Mouse (Mus musculus) kidney, postnatal 0 days (tissue): ENCODE results near the gene Fstl4. TPM values are rescaled to one million over a fixed set of nuclear protein-coding genes. Genes with fewer than 3 reads are reported as not detected.

Experiments used
- ATAC-seq: fragments of 200-750 bp; cut with Nextera tagmentation; replicated peaks from 2 replicates; pipeline ENCODE4 v1.8.0; 2017; ENCODE audit warnings: low read depth, moderate number of reproducible peaks, moderate TSS enrichment, moderate library complexity; ENCODE audit not compliant: low FRiP score
- DNase-seq: peaks from one replicate; pipeline ENCODE4 v3.0.0-alpha.2; 2016; ENCODE audit warnings: low spot score
- H3K27ac ChIP-seq: fragments of 300-500 bp; sonication (generic); 2 replicates; pipeline ENCODE4 v1.5.1; 2014; ENCODE audit warnings: mild to moderate bottlenecking
- H3K27me3 ChIP-seq: fragments of 300-500 bp; sonication (generic); 2 replicates; pipeline ENCODE4 v1.6.1; 2014; ENCODE audit warnings: low read length, mixed read lengths; ENCODE audit not compliant: insufficient read depth
- H3K36me3 ChIP-seq: fragments of 300-500 bp; sonication (generic); 2 replicates; pipeline ENCODE4 v1.6.1; 2014; ENCODE audit warnings: low read length, mixed read lengths; ENCODE audit not compliant: insufficient read depth
- H3K4me1 ChIP-seq: fragments of 300-500 bp; sonication (generic); replicated peaks from 2 replicates; pipeline ENCODE4 v1.6.1; 2014; ENCODE audit warnings: antibody characterized with exemption, low read length, mixed read lengths; ENCODE audit not compliant: insufficient read depth
- H3K4me2 ChIP-seq: fragments of 300-500 bp; sonication (generic); 2 replicates; pipeline ENCODE4 v1.6.1; 2014; ENCODE audit warnings: mild to moderate bottlenecking, low read length, moderate library complexity, mixed read lengths
- H3K4me3 ChIP-seq: fragments of 300-500 bp; sonication (generic); replicated peaks from 2 replicates; pipeline ENCODE4 v1.5.1; 2014; ENCODE audit warnings: low read depth, low read length
- H3K9ac ChIP-seq: fragments of 300-500 bp; sonication (generic); 2 replicates; pipeline ENCODE4 v1.6.1; 2014; ENCODE audit warnings: low read depth, low read length
- H3K9me3 ChIP-seq: fragments of 300-500 bp; sonication (generic); replicated peaks from 2 replicates; pipeline ENCODE4 v1.6.1; 2016; ENCODE audit warnings: low read length, inconsistent platforms, mixed read lengths
- CTCF ChIP-seq: IDR thresholded peaks from 2 replicates; pipeline ENCODE4 v1.5.1; 2016; ENCODE audit warnings: antibody characterized with exemption, low read depth, mild to moderate bottlenecking, moderate library complexity
- WGBS: fragments of 180-500 bp; shearing (Covaris S2); extraction: QIAGEN DNeasy Blood & Tissue Kit; methylation state at CpG from one replicate; pipeline ENCODE4 v1.1.7; 2014; 5-methylcytosine and 5-hydroxymethylcytosine counted together
- polyA plus RNA-seq: library from polyadenylated mRNA; unstranded; fragments of >200 nt; fragmentation: Nextera tagmentation; extraction: Ambion mirVana; gene quantifications from 2 replicates; pipeline ENCODE4 v1.2.1, GENCODE M21; 2015

Fstl4 gene
- polyA plus RNA-seq, 1 experiment from 2014 or later: 0.47 TPM

GRCm38 (mm10) chr11:52996434-52997093 is 232.1 kb downstream of the Fstl4 start:
- no peaks in the 10 kb centered on the region for H3K9me3 ChIP-seq
- TF ChIP-seq CTCF: no peak
- H3K4me3 ChIP-seq: no peak overlapping the region
- WGBS: 49% methylated on average over 16 of the region's 16 CpGs
- no peak overlapping the region for H3K4me2 ChIP-seq
- H3K9ac ChIP-seq: no peak overlapping the region
- no peaks in the 10 kb centered on the region for H3K4me1 ChIP-seq
- H3K27me3 ChIP-seq: no peaks in the 10 kb centered on the region
- ATAC-seq (no peak), DNase-seq (no peak)
- no peak overlapping the region for H3K27ac ChIP-seq
- H3K36me3 ChIP-seq: no peaks in the 10 kb centered on the region

- ATAC-seq (no peak), DNase-seq (no peak)
- 47% methylated on average over 4 of the region's 4 CpGs for WGBS
Measured at GRCm38 (mm10) chr11:52997421-52997820, 233.0 kb downstream of the Fstl4 start.

GRCm38 (mm10) chr11:53000226-53000625 is 235.8 kb downstream of the Fstl4 start:
- Histone ChIP-seq H3K4me1 (no peaks in the 10 kb centered on the region), H3K9me3 (no peaks in the 10 kb centered on the region), H3K4me3 (no peak overlapping the region), H3K27ac (no peak overlapping the region), H3K4me2 (no peak overlapping the region), H3K9ac (no peak overlapping the region), H3K36me3 (no peaks in the 10 kb centered on the region), H3K27me3 (peaks cover 4% of the 10 kb centered on the region; the same call in 1 of the 2 replicates)
- TF ChIP-seq CTCF: no peak
- DNase-seq (no peak), ATAC-seq (no peak)
- WGBS: 92% methylated on average over 11 of the region's 11 CpGs

More at GRCm38 (mm10) chr11:52997421-52997820, 233.0 kb downstream of the Fstl4 start:
- H3K4me3 ChIP-seq: no peak overlapping the region
- H3K9ac ChIP-seq: no peak overlapping the region
- H3K4me1 ChIP-seq: no peaks in the 10 kb centered on the region
- peaks cover 4% of the 10 kb centered on the region; the same call in 1 of the 2 replicates for H3K27me3 ChIP-seq
- no peaks in the 10 kb centered on the region for H3K9me3 ChIP-seq
- H3K27ac ChIP-seq: no peak overlapping the region
- no peak overlapping the region for H3K4me2 ChIP-seq
- no peaks in the 10 kb centered on the region for H3K36me3 ChIP-seq
- no peak for TF ChIP-seq CTCF

- no peak for ATAC-seq
- Histone ChIP-seq H3K27me3 (peaks cover 4% of the 10 kb centered on the region; the same call in 1 of the 2 replicates), H3K9ac (no peak overlapping the region), H3K4me1 (no peaks in the 10 kb centered on the region), H3K27ac (no peak overlapping the region), H3K36me3 (no peaks in the 10 kb centered on the region), H3K4me2 (no peak overlapping the region), H3K9me3 (no peaks in the 10 kb centered on the region), H3K4me3 (no peak overlapping the region)
- WGBS: 85% methylated on average over 7 of the region's 7 CpGs
- TF ChIP-seq CTCF: no peak
- DNase-seq: no peak
Measured at GRCm38 (mm10) chr11:53003361-53003760, 238.9 kb downstream of the Fstl4 start.

- no peaks in the 10 kb centered on the region for H3K9me3 ChIP-seq
- no peak overlapping the region for H3K4me2 ChIP-seq
- H3K4me1 ChIP-seq: no peaks in the 10 kb centered on the region
- DNase-seq: no peak
- peaks cover 4% of the 10 kb centered on the region; the same call in 1 of the 2 replicates for H3K27me3 ChIP-seq
- ATAC-seq: no peak
- H3K27ac ChIP-seq: no peak overlapping the region
- H3K4me3 ChIP-seq: no peak overlapping the region
- WGBS: 74% methylated on average over 9 of the region's 9 CpGs
- TF ChIP-seq CTCF: no peak
- no peaks in the 10 kb centered on the region for H3K36me3 ChIP-seq
- no peak overlapping the region for H3K9ac ChIP-seq
Measured at GRCm38 (mm10) chr11:53003811-53004210, 239.4 kb downstream of the Fstl4 start.

GRCm38 (mm10) chr11:53009597-53009996 is 245.2 kb downstream of the Fstl4 start:
- Histone ChIP-seq H3K4me3 (no peak overlapping the region), H3K27me3 (no peaks in the 10 kb centered on the region), H3K27ac (no peak overlapping the region), H3K9ac (no peak overlapping the region), H3K4me1 (no peaks in the 10 kb centered on the region), H3K9me3 (no peaks in the 10 kb centered on the region), H3K4me2 (no peak overlapping the region), H3K36me3 (no peaks in the 10 kb centered on the region)
- no peak for DNase-seq
- ATAC-seq: no peak
- no peak for TF ChIP-seq CTCF
- WGBS: 78% methylated on average over 7 of the region's 7 CpGs

GRCm38 (mm10) chr11:53011996-53012505 is 247.6 kb downstream of the Fstl4 start:
- H3K9me3 ChIP-seq: no peaks in the 10 kb centered on the region
- H3K27ac ChIP-seq: no peak overlapping the region
- ATAC-seq (no peak), DNase-seq (no peak)
- TF ChIP-seq CTCF: peak; percentile 41
- H3K27me3 ChIP-seq: no peaks in the 10 kb centered on the region
- no peaks in the 10 kb centered on the region for H3K4me1 ChIP-seq
- no peak overlapping the region for H3K4me2 ChIP-seq
- WGBS: 82% methylated on average over 6 of the region's 6 CpGs
- H3K36me3 ChIP-seq: no peaks in the 10 kb centered on the region
- H3K9ac ChIP-seq: no peak overlapping the region
- H3K4me3 ChIP-seq: no peak overlapping the region
